Mouse (Mus musculus) lung, adult 2 months (tissue): ENCODE data around the gene Arhgap42. TPM values are rescaled to one million over a fixed set of nuclear protein-coding genes. Genes with fewer than 3 reads are reported as not detected.

Experiments used
- DNase-seq: peaks from one replicate; pipeline ENCODE4 v3.0.0; 2022
- H3K4me1 ChIP-seq: fragments of 200-500 bp; 2 replicates; pipeline ENCODE4 v1.6.1; 2011; ENCODE audit warnings: low read length; ENCODE audit not compliant: control insufficient read depth, insufficient read depth
- H3K4me3 ChIP-seq: fragments of 200-500 bp; replicated peaks from 2 replicates; pipeline ENCODE3; 2011; ENCODE audit warnings: low read depth, mild to moderate bottlenecking, control low read depth, low read length; ENCODE audit errors: extremely low read depth
- CTCF ChIP-seq: fragments of 200-500 bp; IDR thresholded peaks from 2 replicates; pipeline ENCODE4 v1.5.1; 2011; ENCODE audit warnings: mild to moderate bottlenecking, low read length, control low read depth; ENCODE audit not compliant: insufficient read depth
- POLR2A ChIP-seq: fragments of 200-500 bp; IDR thresholded peaks from 2 replicates; pipeline ENCODE4 v1.6.1; 2011; ENCODE audit warnings: low read depth, mild to moderate bottlenecking, control low read depth, low read length, borderline replicate concordance; ENCODE audit errors: extremely low read depth
- WGBS: fragments of 180-500 bp; shearing (Covaris S2); methylation state at CpG from one replicate; pipeline ENCODE4 v1.1.7; 2018; 5-methylcytosine and 5-hydroxymethylcytosine counted together
- polyA plus RNA-seq: library from polyadenylated mRNA; depleted of rRNA; stranded (reverse); fragments of >200 nt; gene quantifications from 2 replicates; pipeline ENCODE4 v1.2.3, GENCODE M21; 2012

The Arhgap42 gene
- polyA plus RNA-seq, 1 experiment, result 9.3 TPM

DNA sequence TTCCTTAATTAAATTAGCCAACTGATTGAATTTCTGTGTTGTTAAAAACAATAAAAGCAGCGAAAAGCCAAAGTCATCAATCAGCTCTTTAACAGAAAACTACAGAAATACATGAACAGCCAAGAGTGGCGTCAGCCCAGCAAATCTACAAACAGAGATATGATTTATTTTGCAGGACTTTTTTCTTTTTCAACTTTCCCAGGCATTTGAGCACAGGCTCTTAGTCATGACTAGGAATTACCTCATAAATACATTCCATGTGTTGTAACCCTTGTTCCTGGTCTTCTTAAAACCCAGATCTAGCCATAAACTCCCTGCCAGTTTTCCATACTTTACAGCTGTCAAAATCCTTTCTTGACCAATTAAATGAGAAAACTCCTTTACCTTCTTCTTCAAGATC, 114.7 kb downstream of the Arhgap42 start:
- DNase-seq, result no peak
- Histone ChIP-seq H3K4me3 (no peak overlapping the region), H3K4me1 (no peaks in the 10 kb centered on the region; the same call in 1 of the 2 replicates)
- TF ChIP-seq POLR2A (no peak), CTCF (no peak)
- 69% methylated on average over 2 of the region's 2 CpGs for WGBS

DNA sequence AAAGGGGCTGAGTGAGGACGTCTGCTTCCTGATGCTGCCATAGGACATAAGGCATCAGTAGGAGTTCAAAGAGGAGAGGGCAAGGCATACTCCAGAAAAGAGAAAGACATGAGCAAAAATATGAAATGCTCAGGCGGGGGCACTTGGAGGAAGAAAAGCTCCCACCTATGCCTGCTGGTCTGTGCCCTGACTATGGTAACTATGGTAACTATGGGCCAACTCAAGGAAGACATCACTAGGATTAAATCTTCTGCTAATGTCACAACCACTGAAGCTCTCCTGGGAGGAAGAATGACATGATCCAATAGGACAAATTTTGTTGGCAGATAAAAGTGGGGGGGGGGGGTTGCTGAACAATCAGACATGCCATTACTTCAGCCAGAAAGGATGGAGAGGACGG, 124.6 kb downstream of the Arhgap42 start:
- Histone ChIP-seq H3K4me1 (no peaks in the 10 kb centered on the region), H3K4me3 (no peak overlapping the region)
- TF ChIP-seq POLR2A, result no peak
- no peak for TF ChIP-seq CTCF
- DNase-seq, result no peak
- 66% methylated on average over 3 of the region's 3 CpGs for WGBS

DNA sequence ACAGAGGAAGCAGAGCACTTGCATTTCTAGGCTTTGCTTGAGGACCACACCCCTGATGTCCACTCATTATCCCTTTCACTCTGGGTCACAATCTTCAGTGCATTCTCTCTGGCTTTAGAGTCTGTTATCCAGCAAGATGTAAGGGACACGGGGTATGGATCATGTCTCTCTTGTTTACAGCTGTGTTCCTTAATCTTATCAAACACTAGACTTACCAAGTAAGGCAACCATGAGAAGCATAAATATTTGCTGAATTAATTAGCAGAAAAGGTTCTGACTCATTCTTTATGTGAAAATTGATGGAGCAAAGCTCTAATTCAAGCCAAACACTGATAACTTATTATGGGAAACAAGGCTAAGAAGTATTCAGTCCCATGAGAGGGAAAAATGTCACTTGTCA, 125.1 kb downstream of the Arhgap42 start:
- WGBS, result 47% methylated on average over 1 of the region's 1 CpGs
- Histone ChIP-seq H3K4me3 (no peak overlapping the region), H3K4me1 (no peaks in the 10 kb centered on the region)
- no peak for DNase-seq
- TF ChIP-seq CTCF (no peak), POLR2A (no peak)

DNA sequence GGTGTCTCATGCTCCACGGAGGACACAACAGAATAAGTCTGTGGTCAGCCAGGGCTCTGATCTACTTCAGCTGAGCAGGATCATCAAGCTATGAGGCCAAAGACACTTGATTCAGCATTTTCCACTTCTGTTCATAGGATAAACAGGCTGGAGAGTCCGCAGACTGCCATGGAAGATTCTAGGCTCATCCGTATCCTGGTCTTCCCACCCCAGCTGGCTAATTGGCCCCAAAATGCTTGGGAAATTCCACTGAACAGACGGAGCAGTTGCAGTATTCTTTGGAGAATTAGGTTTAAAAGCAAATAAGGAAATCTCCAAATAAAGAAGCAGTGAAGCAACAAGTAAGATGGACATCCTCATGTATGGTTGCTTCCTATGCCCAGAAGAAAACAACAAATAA, 126.0 kb downstream of the Arhgap42 start:
- TF ChIP-seq POLR2A, result no peak
- TF ChIP-seq CTCF, result no peak
- 56% methylated on average over 4 of the region's 4 CpGs for WGBS
- DNase-seq, result no peak
- no peak overlapping the region for H3K4me3 ChIP-seq
- H3K4me1 ChIP-seq, result no peaks in the 10 kb centered on the region

DNA sequence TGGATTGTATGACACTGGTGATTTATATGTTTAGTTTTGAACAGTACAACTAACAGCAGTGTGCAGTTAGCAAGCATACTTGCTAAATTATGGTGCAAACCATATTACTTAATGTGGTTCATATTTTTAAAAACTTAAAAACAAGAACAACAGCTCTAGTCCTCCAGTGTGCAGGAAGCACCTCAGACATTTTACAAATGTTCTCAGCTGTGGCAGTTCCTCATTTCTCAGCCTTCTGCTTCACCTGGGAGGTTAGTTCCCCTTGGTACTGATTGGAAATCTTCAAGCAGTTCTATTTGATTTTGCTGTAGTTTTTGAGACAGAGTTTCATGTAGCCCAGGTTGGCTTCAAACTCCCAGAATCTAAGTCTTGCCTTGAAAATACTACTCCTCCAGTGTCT, 131.2 kb downstream of the Arhgap42 start:
- no peak for DNase-seq
- TF ChIP-seq POLR2A (no peak), CTCF (no peak)
- no peaks in the 10 kb centered on the region for H3K4me1 ChIP-seq
- H3K4me3 ChIP-seq, result no peak overlapping the region

DNA sequence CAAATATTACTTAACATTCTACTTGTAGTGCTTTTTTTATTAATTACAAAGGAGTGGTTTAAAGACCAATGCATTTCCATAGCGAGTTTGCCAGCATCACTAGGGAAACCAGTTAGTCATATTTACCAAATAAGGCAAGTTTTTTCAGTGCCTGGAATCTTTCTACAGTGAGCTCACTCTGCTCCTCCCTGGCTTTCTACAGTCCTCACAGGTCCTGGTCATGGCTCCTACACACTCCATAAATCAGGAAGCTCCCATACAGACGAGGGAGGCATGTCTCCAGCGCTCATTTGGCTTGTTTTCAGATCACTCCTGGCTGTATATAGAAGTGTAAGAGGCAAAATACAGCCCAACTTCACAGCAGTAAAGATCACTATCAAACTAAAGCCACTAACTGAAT, 134.1 kb downstream of the Arhgap42 start:
- Histone ChIP-seq H3K4me1 (no peaks in the 10 kb centered on the region), H3K4me3 (no peak overlapping the region)
- no peak for TF ChIP-seq POLR2A
- no peak for TF ChIP-seq CTCF
- WGBS, result 53% methylated on average over 3 of the region's 3 CpGs
- DNase-seq, result no peak

DNA sequence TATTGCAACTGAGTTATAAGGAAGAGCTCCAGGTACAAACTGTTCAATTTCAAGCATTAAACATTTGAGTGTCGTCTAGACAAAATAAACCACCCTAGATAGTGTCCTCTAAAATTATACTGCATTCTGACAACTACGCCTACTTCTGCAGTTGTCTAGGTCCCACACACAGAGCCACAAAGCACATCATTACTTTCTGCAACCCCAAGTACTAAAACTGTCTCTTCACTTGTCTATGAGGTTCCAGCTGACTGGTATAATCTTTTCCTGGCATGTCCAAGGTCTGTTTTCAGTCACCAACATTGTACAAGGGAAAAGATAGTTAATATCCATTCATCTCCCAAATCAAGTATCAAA, 136.8 kb downstream of the Arhgap42 start:
- H3K4me3 ChIP-seq, result no peak overlapping the region
- no peak for DNase-seq
- 93% methylated on average over 2 of the region's 2 CpGs for WGBS
- no peaks in the 10 kb centered on the region for H3K4me1 ChIP-seq
- TF ChIP-seq CTCF (no peak), POLR2A (no peak)

DNA sequence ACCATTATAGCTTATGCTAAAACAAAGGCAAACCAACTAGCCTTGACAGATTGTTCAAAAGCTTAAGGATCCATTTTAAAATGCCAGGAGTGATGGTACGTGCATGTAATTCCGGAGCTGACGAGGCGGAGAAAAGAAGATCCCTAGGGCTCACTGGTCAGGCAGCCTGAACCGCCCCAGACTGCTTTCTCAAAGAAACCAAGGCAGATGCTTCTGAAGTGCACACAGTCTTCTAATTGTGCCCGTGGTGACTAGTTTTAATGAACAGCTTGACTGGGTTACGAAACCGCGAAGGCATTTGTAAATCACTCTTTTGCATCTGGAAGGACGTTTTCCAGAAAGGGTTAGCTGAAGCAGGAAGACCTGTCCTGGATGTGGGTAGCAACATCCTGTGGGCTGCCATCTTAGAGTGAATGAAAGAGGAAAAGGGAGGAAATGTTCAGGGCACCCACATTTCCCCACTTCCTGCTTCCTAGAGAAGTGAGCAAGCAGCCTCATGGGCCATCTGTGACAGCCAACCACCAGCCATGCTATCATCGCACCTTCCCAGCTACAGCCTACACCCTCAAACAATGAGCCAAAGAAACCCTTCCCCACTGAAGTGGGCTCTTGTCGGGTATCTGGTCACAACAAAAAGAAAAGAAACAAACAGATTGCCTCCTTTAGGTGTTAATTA, 137.3 kb downstream of the Arhgap42 start:
- Histone ChIP-seq H3K4me3 (no peak overlapping the region), H3K4me1 (no peaks in the 10 kb centered on the region)
- TF ChIP-seq CTCF, result no peak
- TF ChIP-seq POLR2A, result no peak
- DNase-seq, result no peak
- WGBS, result 85% methylated on average over 12 of the region's 12 CpGs

DNA sequence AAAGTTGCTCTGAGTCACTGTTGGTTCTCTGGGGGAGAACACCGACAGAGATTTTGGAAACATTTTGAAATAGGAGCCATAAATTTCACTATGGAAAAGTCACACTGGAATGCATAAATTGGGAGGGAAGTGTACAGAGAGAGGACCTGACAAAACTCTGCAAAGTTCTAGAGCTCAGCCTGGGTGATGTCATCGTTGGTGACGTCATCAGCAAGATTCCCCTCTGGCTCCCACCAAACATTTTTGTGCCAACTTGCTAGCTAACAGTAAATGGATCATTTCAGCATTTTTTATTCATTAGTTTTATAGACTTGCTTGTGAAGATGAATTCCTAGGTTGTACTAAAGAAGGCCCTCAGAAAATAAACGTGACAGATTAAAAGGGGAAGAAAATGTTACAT, 137.8 kb downstream of the Arhgap42 start:
- no peak for TF ChIP-seq POLR2A
- TF ChIP-seq CTCF, result no peak
- 66% methylated on average over 4 of the region's 4 CpGs for WGBS
- no peak for DNase-seq
- Histone ChIP-seq H3K4me3 (no peak overlapping the region), H3K4me1 (no peaks in the 10 kb centered on the region)

DNA sequence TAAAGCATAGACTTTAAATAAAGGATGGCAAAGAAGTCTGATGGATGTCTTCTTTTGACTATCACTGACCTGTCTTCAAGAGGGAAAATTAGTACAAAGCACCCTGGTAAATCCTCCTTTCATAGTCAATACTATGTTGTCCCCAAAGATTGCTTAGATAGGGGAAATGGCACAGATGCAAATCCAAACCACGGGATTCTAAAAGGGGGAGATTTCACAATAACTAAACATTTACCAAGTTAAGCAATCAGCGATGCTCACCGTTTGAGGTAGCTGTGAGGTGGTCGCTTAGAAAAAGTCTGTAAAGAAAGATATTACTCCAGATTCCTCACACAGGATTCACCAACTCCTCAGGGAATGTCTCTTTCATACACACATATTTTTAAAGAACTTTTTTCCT, 141.1 kb downstream of the Arhgap42 start:
- Histone ChIP-seq H3K4me1 (no peaks in the 10 kb centered on the region), H3K4me3 (no peak overlapping the region)
- DNase-seq, result no peak
- 60% methylated on average over 4 of the region's 4 CpGs for WGBS
- TF ChIP-seq POLR2A, result no peak
- TF ChIP-seq CTCF, result no peak

DNA sequence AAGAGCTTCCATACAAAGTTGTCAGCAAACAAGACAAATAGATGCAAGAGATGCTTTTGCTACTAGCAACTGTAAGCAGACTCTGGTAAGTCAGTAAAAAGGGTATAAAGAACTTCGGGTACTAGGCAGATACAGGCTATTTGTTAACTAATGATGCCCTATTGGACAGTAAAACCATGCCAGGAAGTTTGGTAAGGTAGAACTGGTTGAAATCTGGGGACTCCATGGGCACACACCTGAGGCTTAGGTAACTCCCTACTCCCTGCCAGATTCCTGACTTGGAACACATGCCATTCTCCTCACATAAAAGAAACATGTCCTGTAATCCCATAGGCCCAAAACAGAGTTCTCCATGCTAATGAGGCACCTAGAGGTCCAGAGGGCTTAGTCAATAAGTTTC, 142.1 kb downstream of the Arhgap42 start:
- Histone ChIP-seq H3K4me3 (no peak overlapping the region), H3K4me1 (no peaks in the 10 kb centered on the region)
- no peak for DNase-seq
- 73% methylated on average over 1 of the region's 1 CpGs for WGBS
- TF ChIP-seq POLR2A, result no peak
- no peak for TF ChIP-seq CTCF
